Mouse (Mus musculus) forebrain, embryonic 13.5 days (tissue): Measurements from ENCODE around the gene Tmed2. TPM values are rescaled to one million over a fixed set of nuclear protein-coding genes. Genes with fewer than 3 reads are reported as not detected.
"Not testable (repeated sequence)": the region's sequence is repeated elsewhere in the genome, so short reads cannot be mapped to it uniquely, and the experiment has no call there.

Source experiments
- ATAC-seq: fragments of 200-750 bp; cut with Nextera tagmentation; 2 replicates; pipeline ENCODE4 v1.8.0; 2017
- H3K27ac ChIP-seq: fragments of 300-500 bp; sonication (generic); 2 replicates; pipeline ENCODE4 v1.5.1; 2015; ENCODE audit warnings: inconsistent platforms, mild to moderate bottlenecking, moderate library complexity
- H3K27me3 ChIP-seq: fragments of 300-500 bp; sonication (generic); 2 replicates; pipeline ENCODE4 v1.6.1; 2015; ENCODE audit warnings: mild to moderate bottlenecking, inconsistent platforms
- H3K36me3 ChIP-seq: fragments of 300-500 bp; sonication (generic); 2 replicates; pipeline ENCODE4 v1.6.1; 2015; ENCODE audit warnings: mild to moderate bottlenecking, inconsistent platforms; ENCODE audit not compliant: poor library complexity, severe bottlenecking
- H3K4me1 ChIP-seq: fragments of 300-500 bp; sonication (generic); 2 replicates; pipeline ENCODE4 v1.6.1; 2015; ENCODE audit warnings: inconsistent platforms
- H3K4me2 ChIP-seq: fragments of 300-500 bp; sonication (generic); 2 replicates; pipeline ENCODE4 v1.6.1; 2015; ENCODE audit warnings: inconsistent platforms, mild to moderate bottlenecking, moderate library complexity
- H3K4me3 ChIP-seq: fragments of 300-500 bp; sonication (generic); 2 replicates; pipeline ENCODE4 v1.5.1; 2015; ENCODE audit warnings: mild to moderate bottlenecking, inconsistent platforms
- H3K9ac ChIP-seq: fragments of 300-500 bp; sonication (generic); 2 replicates; pipeline ENCODE4 v1.6.1; 2015; ENCODE audit warnings: mild to moderate bottlenecking, inconsistent platforms
- H3K9me3 ChIP-seq: fragments of 300-500 bp; sonication (generic); replicated peaks from 2 replicates; pipeline ENCODE4 v1.6.1; 2016; ENCODE audit warnings: inconsistent platforms
- WGBS: fragments of 180-500 bp; shearing (Covaris S2); methylation state at CpG from one replicate; pipeline ENCODE4 v1.1.7; 2015; 5-methylcytosine and 5-hydroxymethylcytosine counted together
- polyA plus RNA-seq: library from polyadenylated mRNA; unstranded; fragments of >200 nt; fragmentation: Nextera tagmentation; extraction: Ambion mirVana; gene quantifications from 2 replicates; pipeline ENCODE4 v1.2.1, GENCODE M21; 2015

Gene Tmed2
- polyA plus RNA-seq, 1 experiment from 2014 or later: 378 TPM

DNA sequence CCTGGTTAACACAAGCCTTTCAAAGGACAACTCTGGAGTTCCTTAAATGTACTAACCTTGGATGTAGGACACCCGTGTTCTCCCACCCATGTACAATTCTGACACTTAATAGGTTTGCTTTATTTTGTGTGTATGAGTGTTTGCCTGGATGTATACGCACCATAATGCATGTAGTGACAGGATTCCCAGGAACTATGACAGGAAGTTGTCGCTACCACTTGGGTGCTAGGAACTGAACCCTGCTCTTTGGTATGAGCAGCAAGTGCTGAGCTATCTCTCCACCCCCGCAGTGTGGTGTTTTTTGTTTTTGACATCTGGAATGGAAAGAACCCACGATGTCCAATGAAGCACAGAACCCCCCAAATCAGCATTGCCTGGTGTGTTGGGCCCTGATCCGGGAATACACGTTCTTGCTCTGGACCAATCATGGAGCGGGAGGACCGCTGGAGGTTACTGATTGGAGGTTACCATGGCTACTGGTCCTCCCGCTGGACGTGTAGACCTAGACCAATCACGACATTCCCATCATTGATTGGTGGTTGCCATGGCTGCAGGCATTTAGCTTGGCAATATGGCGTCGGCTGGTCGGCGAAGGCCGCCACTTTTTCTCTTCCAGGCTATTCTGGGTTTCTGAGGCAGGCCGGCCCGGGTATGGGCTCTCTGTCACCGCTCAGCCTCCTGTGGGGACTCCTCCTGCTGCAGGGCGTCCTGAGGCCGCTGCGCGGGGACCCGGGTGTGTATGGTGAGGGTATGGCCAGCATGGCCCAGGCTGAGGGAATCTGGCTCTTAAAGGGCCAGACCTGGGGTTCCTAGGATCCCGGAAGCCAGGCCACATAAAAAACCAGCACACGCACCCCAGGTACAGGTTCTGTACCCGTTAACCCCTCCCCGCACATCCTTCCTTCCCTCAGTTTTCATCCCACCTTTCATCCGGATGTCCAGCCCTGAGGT is 58.0 kb downstream of the Tmed2 start:
- no peaks in the 10 kb centered on the region for H3K9me3 ChIP-seq
- peak; percentile 100 for ATAC-seq
- H3K4me1 ChIP-seq: peaks cover 15% of the 10 kb centered on the region
- peaks cover 49% of the 10 kb centered on the region for H3K36me3 ChIP-seq
- 6% methylated on average over 30 of the region's 30 CpGs for WGBS
- H3K27ac ChIP-seq: no peak overlapping the region; the same call in 1 of the 2 replicates
- no peaks in the 10 kb centered on the region for H3K27me3 ChIP-seq
- H3K4me2 ChIP-seq: peak overlapping the region; percentile 96
- H3K9ac ChIP-seq: peak overlapping the region; percentile 81
- peak overlapping the region; percentile 88 for H3K4me3 ChIP-seq

DNA sequence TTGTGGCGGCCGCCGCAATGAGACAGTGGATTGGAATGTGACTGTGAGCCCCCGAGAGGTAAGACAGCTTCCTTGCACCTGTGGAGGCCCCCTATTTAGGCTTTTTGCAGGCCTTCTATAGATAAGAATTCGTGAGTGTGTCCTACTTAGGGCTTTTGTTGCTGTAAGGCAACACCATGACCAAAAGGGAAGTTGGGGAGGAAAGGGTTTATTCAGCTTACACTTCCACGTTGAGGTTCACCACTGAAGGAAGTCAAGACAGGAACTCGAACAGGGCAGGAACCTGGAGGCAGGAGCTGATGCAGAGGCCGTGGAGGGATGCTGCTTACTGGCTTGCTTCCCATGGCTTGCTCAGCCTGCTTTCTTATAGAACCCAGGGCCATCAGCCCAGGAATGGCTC is 59.2 kb downstream of the Tmed2 start:
- H3K27ac ChIP-seq, H3K9ac ChIP-seq, ATAC-seq, H3K9me3 ChIP-seq, H3K27me3 ChIP-seq: not testable (repeated sequence)
- H3K4me1 ChIP-seq: peaks cover 15% of the 10 kb centered on the region
- H3K36me3 ChIP-seq: peaks cover 43% of the 10 kb centered on the region
- H3K4me2 ChIP-seq: peak overlapping the region; percentile 96
- peak overlapping the region; percentile 88; the same call in 1 of the 2 replicates for H3K4me3 ChIP-seq
- WGBS: 67% methylated on average over 8 of the region's 8 CpGs

Other genes starting within 250 kb of the Tmed2 start
- gene Mphosph9, start 212.7 kb upstream of the Tmed2 start, polyA plus RNA-seq: 20.3 and 22.7 TPM in 2 replicates
- 19.5 and 20.8 TPM in 2 replicates for gene 2810006K23Rik, start 212.6 kb upstream of the Tmed2 start, polyA plus RNA-seq
- 77.4 and 78.9 TPM in 2 replicates for gene Cdk2ap1, start 177.6 kb upstream of the Tmed2 start, polyA plus RNA-seq
- 120 TPM in 2 replicates for gene Sbno1, start 114.7 kb upstream of the Tmed2 start, polyA plus RNA-seq
- 30.0 and 30.6 TPM in 2 replicates for gene Kmt5a, start 100.8 kb upstream of the Tmed2 start, polyA plus RNA-seq
- 19.3 and 22.3 TPM in 2 replicates for gene Rilpl2, start 62.3 kb upstream of the Tmed2 start, polyA plus RNA-seq
- gene Snrnp35, start 57.6 kb upstream of the Tmed2 start, polyA plus RNA-seq: 27.2 and 27.8 TPM in 2 replicates
- gene Rilpl1, start 9.3 kb upstream of the Tmed2 start, polyA plus RNA-seq: 10.4 and 10.6 TPM in 2 replicates
- 23.3 and 25.5 TPM in 2 replicates for gene Ddx55, start 12.2 kb downstream of the Tmed2 start, polyA plus RNA-seq
- 72.8 and 74.4 TPM in 2 replicates for gene Eif2b1, start 38.4 kb downstream of the Tmed2 start, polyA plus RNA-seq
- gene Gtf2h3, start 38.4 kb downstream of the Tmed2 start, polyA plus RNA-seq: 64.7 and 66.9 TPM in 2 replicates
- gene Atp6v0a2, start 87.9 kb downstream of the Tmed2 start, polyA plus RNA-seq: 44.7 and 45.9 TPM in 2 replicates
- 0.08 and 0.15 TPM in 2 replicates for gene Dnah10, start 184.4 kb downstream of the Tmed2 start, polyA plus RNA-seq